Mouse (Mus musculus) kidney, embryonic 15.5 days (tissue): ENCODE measurements around the gene Cryba2. TPM values are rescaled to one million over a fixed set of nuclear protein-coding genes. Genes with fewer than 3 reads are reported as not detected.

Experiments used
- ATAC-seq: fragments of 200-750 bp; cut with Nextera tagmentation; replicated peaks from 2 replicates; pipeline ENCODE4 v1.8.0; 2017; ENCODE audit warnings: moderate TSS enrichment; ENCODE audit not compliant: low FRiP score
- H3K27ac ChIP-seq: fragments of 300-500 bp; sonication (generic); 2 replicates; pipeline ENCODE4 v1.5.1; 2015; ENCODE audit warnings: mild to moderate bottlenecking, inconsistent platforms
- H3K27me3 ChIP-seq: fragments of 300-500 bp; sonication (generic); 2 replicates; pipeline ENCODE4 v1.6.1; 2015; ENCODE audit warnings: inconsistent platforms
- H3K36me3 ChIP-seq: fragments of 300-500 bp; sonication (generic); 2 replicates; pipeline ENCODE4 v1.6.1; 2015; ENCODE audit warnings: inconsistent platforms
- H3K4me1 ChIP-seq: fragments of 300-500 bp; sonication (generic); 2 replicates; pipeline ENCODE4 v1.6.1; 2015; ENCODE audit warnings: inconsistent platforms
- H3K4me2 ChIP-seq: fragments of 300-500 bp; sonication (generic); 2 replicates; pipeline ENCODE4 v1.6.1; 2015; ENCODE audit warnings: moderate library complexity, mild to moderate bottlenecking, inconsistent platforms
- H3K4me3 ChIP-seq: fragments of 300-500 bp; sonication (generic); replicated peaks from 2 replicates; pipeline ENCODE4 v1.5.1; 2015; ENCODE audit warnings: mild to moderate bottlenecking, inconsistent platforms
- H3K9ac ChIP-seq: fragments of 300-500 bp; sonication (generic); 2 replicates; pipeline ENCODE4 v1.6.1; 2015; ENCODE audit warnings: mild to moderate bottlenecking, inconsistent platforms
- H3K9me3 ChIP-seq: fragments of 300-500 bp; sonication (generic); replicated peaks from 2 replicates; pipeline ENCODE4 v1.6.1; 2016; ENCODE audit warnings: inconsistent platforms
- WGBS: fragments of 180-500 bp; shearing (Covaris S2); methylation state at CpG from one replicate; pipeline ENCODE4 v1.1.7; 2015; ENCODE audit warnings: mixed read lengths; 5-methylcytosine and 5-hydroxymethylcytosine counted together
- polyA plus RNA-seq: library from polyadenylated mRNA; unstranded; fragments of >200 nt; fragmentation: Nextera tagmentation; extraction: Ambion mirVana; gene quantifications from 2 replicates; pipeline ENCODE4 v1.2.1, GENCODE M21; 2015

Cryba2 gene
- polyA plus RNA-seq, 1 experiment from 2014 or later = not detected

DNA sequence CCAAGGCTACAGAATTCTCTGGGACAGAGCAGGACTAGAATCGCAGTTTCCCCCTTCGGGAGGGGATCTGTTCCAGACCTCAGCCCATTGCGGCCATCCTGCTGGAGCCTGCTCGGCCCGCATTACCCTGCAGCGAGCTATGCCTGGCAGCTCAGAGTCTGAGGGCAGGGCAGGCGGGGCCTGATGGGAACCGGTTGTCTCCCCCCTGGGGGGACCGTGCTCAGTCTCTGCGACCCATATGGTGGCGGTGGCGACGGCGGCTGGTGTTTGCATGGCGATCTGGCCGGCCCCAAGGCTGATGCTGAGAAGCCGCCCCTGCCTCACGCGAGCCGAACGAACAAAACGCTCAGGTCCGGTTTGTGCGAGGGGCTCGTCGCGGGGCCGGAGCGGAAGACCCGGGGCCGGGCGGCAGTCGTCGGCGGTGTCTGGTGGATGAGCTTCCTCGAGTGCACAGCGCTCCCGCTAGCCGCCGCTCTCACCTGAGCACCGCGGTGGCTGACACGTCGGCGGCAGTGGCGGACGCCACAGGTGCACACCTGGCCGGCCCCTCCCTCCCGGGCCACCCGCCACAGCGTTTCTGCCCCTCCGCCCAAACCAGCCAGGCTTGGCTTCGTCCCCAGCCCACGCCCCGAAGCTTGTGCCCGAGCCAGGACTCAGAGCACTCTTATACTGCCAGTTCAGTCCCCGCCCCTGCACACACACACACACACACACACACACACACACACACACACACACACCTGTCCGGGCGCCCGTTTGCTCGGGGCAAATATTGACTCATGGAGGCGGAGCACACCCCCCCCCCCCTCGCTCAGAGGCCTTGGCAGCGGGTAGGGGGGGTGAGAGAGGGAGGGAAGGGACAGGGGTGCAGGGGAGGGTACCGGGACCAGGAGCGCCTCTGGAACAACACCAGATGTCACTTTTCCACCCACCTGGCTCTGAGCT is 7.7 kb upstream of the Cryba2 start:
- Histone ChIP-seq H3K36me3 (no peaks in the 10 kb centered on the region), H3K9me3 (no peaks in the 10 kb centered on the region), H3K4me2 (peak overlapping the region; percentile 67), H3K9ac (no peak overlapping the region), H3K4me1 (peaks cover 24% of the 10 kb centered on the region), H3K27ac (no peak overlapping the region), H3K4me3 (peak overlapping the region; percentile 37), H3K27me3 (peaks cover 98% of the 10 kb centered on the region)
- under 1% methylated on average over 64 of the region's 66 CpGs for WGBS
- peak; percentile 48; the same call in 1 of the 2 replicates for ATAC-seq

DNA sequence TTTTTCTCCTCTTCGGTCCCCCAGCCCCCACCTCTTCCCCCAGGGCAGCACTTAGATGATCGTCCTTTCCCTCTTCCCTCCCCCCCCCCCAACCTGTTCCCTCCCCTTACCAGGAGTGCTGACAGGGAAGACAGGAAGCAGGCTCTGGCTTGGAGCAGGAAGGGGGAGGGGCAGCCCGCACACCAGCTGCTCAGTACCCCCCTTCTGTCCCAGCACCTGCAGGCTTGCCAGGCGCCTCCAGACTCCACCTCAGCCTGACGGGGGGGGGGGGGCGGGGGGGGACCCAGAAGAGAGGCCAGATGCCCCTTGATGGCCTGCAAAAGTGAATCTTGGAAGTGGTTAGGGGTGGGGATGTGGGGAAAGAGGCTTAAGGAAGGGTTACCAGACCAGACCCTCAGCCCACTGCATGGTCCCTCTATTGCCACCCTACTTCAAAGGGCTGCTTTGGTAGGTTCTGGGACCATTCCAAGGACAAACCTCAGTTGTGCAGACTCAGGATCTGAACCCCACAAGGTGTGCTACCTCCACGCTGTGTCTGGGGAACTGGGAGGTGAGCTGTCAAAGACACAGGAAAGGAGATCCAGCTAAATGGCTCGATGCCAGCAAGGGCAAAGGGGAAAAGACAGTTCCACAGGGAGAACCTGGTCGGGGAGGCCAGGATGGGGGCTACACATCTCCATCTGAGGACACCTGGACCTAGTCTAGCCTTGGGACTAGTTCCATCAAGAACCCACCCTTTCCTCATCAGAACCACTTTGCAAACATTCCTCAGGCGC is 5.9 kb upstream of the Cryba2 start:
- peaks cover 24% of the 10 kb centered on the region for H3K4me1 ChIP-seq
- H3K9me3 ChIP-seq = no peaks in the 10 kb centered on the region
- WGBS = 11% methylated on average over 7 of the region's 10 CpGs
- H3K36me3 ChIP-seq = no peaks in the 10 kb centered on the region
- H3K27ac ChIP-seq = no peak overlapping the region
- peaks cover 100% of the 10 kb centered on the region for H3K27me3 ChIP-seq
- no peak overlapping the region for H3K9ac ChIP-seq
- no peak for ATAC-seq
- no peak overlapping the region for H3K4me2 ChIP-seq
- H3K4me3 ChIP-seq = no peak overlapping the region

DNA sequence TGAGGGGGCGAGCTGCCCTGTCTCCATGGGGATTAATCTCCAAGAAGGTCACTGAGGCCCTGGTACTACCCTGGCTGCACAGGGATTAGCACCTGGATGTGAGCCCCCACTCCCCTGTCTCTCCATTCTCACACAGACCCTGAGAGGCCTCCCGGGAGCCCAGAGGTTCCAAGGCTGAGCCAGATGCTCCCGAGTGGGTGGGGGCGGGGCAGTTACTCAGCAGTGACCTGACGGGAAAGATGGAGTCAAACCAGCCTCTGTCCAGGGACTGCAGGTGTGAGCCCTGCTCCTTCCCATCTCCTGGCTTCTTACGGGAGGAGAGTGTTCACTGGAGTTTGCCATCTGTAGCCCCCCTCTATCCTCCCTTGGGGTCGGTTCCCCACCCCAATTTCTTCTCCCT is 5.0 kb upstream of the Cryba2 start:
- Histone ChIP-seq H3K4me1 (peaks cover 29% of the 10 kb centered on the region), H3K4me3 (no peak overlapping the region), H3K36me3 (no peaks in the 10 kb centered on the region), H3K27ac (no peak overlapping the region), H3K9me3 (no peaks in the 10 kb centered on the region), H3K4me2 (no peak overlapping the region), H3K27me3 (peaks cover 100% of the 10 kb centered on the region), H3K9ac (no peak overlapping the region)
- WGBS = 3% methylated on average over 7 of the region's 7 CpGs
- ATAC-seq = no peak

DNA sequence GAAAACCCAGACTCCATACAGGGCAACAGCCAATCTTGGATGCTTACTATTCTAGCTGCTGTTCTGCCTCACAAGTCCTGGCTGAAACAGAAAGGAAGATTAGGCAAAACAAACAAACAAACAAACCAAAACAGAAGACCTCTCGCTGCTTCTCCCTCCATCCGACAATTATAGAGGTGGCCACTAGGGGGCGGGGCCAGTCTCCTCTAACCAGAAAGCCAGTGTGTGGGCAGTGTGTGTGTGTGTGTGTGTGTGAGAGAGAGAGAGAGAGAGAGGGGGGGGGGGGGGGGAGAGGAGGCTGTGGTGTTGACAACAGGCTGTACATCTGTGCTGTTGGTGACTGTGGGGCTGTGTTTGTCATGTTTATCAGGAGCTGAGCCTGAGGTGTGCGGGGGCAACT is 2.0 kb upstream of the Cryba2 start:
- peaks cover 100% of the 10 kb centered on the region for H3K27me3 ChIP-seq
- H3K27ac ChIP-seq = no peak overlapping the region
- H3K4me3 ChIP-seq = no peak overlapping the region
- no peaks in the 10 kb centered on the region for H3K9me3 ChIP-seq
- H3K4me1 ChIP-seq = peaks cover 22% of the 10 kb centered on the region
- no peaks in the 10 kb centered on the region for H3K36me3 ChIP-seq
- WGBS = 19% methylated on average over 4 of the region's 4 CpGs
- no peak overlapping the region for H3K4me2 ChIP-seq
- no peak overlapping the region for H3K9ac ChIP-seq
- no peak for ATAC-seq

DNA sequence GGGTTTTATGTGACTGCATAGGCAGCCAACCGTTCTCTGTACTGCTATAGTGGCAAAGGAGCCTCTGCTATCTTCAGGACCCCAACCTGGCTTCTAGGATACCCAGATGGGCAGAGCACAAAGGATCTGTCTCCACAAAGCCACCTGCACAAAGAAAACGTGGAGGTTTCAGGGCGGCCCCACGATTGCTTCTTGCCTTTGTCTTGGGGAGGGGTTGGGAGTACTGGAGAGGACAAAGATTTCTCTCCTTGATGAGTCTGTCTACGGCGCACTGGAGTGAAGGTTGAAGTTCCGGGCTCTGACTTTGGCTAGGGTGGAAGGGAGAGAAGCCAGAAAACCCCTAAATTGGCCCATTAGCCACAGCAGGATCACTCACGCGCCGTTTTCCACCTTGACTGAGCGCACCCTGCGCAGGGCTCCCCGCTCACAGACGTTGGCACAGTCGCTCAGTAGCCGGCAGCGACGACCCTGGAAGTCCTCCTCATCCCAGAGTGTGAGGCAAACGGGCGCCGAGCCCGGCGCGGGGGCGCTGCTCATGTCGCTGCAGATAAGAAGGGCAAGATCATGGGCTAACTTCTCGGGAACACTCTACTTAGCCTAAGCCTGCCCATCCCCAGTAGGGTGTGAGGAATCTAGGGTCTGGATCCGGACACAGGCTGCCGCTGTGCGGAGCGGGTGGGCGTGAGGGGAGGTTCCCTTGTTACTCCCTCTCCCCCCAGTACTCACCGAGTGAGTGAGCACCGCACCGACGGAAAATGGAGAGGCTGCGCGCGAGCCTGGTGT is 401 bp downstream of the Cryba2 start:
- no peak for ATAC-seq
- WGBS = under 1% methylated on average over 39 of the region's 39 CpGs
- no peak overlapping the region for H3K27ac ChIP-seq
- H3K27me3 ChIP-seq = peaks cover 96% of the 10 kb centered on the region
- no peaks in the 10 kb centered on the region for H3K36me3 ChIP-seq
- H3K4me2 ChIP-seq = peak overlapping the region; percentile 22
- peaks cover 10% of the 10 kb centered on the region for H3K4me1 ChIP-seq
- H3K9ac ChIP-seq = no peak overlapping the region
- no peaks in the 10 kb centered on the region for H3K9me3 ChIP-seq
- H3K4me3 ChIP-seq = peak overlapping the region; percentile 13; the same call in 1 of the 2 replicates

DNA sequence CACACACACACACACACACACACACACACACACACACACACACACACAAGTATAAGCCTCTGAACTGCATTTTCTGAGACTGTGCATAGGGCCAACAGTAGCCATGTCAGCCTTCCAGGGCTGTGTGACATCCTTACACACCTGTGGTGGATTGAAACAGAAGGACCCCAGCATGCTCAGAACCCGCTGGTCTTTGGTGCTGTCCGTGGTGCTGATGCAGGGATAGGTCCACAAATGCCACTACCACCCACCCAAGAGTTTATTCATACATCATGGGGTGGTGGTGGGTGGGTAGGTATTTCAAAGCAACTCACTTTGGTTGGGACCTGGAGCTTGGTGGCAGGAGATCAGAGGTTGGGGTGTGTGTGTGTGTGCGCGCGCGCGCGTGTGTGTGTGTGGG is 1.4 kb downstream of the Cryba2 start:
- H3K4me2 ChIP-seq = no peak overlapping the region
- no peaks in the 10 kb centered on the region for H3K9me3 ChIP-seq
- no peak overlapping the region for H3K9ac ChIP-seq
- H3K27ac ChIP-seq = no peak overlapping the region
- 0% methylated on average over 8 of the region's 8 CpGs for WGBS
- H3K36me3 ChIP-seq = no peaks in the 10 kb centered on the region
- peaks cover 96% of the 10 kb centered on the region for H3K27me3 ChIP-seq
- H3K4me1 ChIP-seq = peaks cover 10% of the 10 kb centered on the region
- ATAC-seq = no peak
- no peak overlapping the region for H3K4me3 ChIP-seq

DNA sequence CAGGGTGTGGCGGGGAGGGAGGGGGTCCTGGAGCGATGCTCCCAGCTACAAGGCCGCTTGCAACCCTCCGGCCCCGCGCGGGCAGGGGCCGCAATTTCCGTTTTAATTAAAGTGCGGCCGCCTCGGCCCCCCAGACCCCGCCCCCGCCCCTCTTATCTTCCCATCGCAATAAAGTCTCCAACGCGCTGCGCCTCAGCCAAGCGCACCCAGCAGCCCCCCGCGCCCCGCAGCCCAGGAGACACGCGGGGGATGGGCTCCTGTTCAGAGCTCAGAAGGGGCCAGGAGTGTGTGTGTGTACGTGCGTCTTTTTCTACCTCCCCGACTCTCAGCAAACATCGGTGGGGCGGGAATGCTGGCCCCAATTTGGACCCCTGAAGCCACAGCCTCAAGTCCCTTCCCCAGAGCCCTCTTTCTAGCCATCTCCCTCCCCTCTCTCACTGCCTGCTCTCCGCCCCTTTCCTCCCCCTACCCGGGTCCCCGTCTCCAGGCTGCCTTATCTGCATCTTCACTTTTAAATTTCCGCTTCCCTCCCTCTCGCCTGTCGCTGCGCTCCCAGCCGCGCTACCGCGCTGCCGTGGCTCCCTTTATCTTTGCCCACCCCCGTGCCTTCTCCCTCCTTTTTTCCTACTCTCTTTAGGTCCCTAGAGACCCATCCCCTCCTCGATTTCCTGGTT is 7.4 kb downstream of the Cryba2 start, which contains the start of gene Fev:
Gene Fev (minus strand): TSS at position 51 of the 674 bp plus-strand sequence.
- ATAC-seq = no peak
- peaks cover 96% of the 10 kb centered on the region for H3K27me3 ChIP-seq

DNA sequence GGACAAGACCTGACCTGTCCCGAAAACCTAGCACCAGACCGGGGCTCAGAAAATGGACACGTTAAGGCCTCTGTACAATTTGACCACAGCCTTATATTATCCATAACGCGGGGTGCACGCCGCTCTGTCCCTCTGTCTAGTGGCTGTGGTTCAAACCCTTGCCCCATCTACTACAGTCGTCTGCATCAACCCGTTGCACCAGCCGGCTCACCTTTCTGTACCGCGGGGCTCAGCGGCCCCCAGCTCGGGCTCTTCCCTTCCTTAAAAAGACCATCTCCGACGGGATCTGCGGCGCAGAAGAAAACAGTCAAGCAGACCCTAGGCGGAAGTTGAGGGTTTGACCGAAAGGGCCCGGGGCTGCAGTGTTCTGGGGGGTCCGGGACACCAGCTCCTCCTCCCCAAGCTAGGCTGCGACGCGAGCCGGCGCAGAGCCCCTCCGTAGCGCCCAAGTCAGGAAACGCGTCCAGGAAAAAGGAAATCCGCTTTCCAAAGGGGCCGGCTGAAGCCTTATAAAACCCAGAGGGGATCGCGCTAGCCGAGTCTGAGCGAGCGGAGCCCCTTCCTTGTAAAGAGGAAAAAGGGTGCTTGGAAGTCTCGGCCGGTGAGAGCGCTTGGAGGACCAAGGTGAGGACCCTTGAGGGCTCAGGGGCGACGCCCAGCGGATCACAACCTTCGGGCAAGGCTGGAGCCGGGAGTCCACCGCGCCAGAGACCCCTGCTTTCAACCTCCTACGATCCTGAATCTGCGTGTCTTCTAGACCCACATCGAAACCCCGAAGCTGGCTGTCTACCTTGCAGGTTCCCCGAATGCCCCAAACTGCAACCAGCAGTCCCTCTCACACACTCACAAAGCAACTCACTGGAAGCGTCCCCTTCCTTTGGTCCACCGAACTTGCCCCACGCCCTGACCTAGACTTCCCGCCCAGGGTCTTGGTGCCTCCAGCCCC is 8.5 kb downstream of the Cryba2 start:
- no peak overlapping the region for H3K27ac ChIP-seq
- H3K4me3 ChIP-seq = peak overlapping the region; percentile 39
- 0 out of 2 replicates have a peak overlapping the region, but pooled peaks have one; percentile 21 for H3K9ac ChIP-seq
- ATAC-seq = no peak
- no peaks in the 10 kb centered on the region for H3K9me3 ChIP-seq
- peak overlapping the region; percentile 67 for H3K4me2 ChIP-seq
- peaks cover 33% of the 10 kb centered on the region for H3K4me1 ChIP-seq
- H3K27me3 ChIP-seq = peaks cover 94% of the 10 kb centered on the region
- no peaks in the 10 kb centered on the region for H3K36me3 ChIP-seq
- under 1% methylated on average over 57 of the region's 57 CpGs for WGBS

More for the DNA sequence above, 7.4 kb downstream of the Cryba2 start, which contains the start of gene Fev:
- Histone ChIP-seq H3K27ac (no peak within 1 kb of the TSS), H3K9me3 (no peaks in the 10 kb centered on the region), H3K4me3 (peak within 1 kb of the TSS; percentile 39), H3K36me3 (no peaks in the 10 kb centered on the region), H3K4me2 (peak within 1 kb of the TSS; percentile 67), H3K9ac (0 out of 2 replicates have a peak within 1 kb of the TSS, but pooled peaks have one; percentile 21), H3K4me1 (peaks cover 33% of the 10 kb centered on the region)
- WGBS = under 1% methylated on average over 40 of the region's 43 CpGs

DNA sequence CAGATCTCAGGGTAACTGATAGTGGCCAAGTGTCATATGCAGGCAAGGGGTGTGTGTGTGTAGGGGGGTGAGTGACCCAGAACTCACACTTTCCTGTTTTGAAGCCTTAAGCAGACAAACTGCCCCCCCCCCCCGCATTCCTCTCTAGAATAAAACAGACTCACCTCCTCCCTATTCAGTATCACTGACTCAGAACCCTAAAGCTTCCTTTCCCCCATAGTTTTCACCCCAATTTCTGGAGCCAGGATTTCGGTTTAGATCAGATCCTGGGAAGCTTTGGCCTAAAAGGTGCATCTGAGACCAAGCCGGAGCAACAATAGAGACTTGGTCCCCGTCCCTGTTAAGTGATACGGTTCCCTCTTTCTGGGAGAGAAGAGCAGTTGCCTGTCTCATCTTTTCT is 9.5 kb downstream of the Cryba2 start:
- no peak for ATAC-seq
- Histone ChIP-seq H3K27me3 (peaks cover 97% of the 10 kb centered on the region), H3K4me2 (no peak overlapping the region), H3K9me3 (no peaks in the 10 kb centered on the region), H3K36me3 (no peaks in the 10 kb centered on the region), H3K4me1 (peaks cover 33% of the 10 kb centered on the region), H3K9ac (no peak overlapping the region), H3K4me3 (no peak overlapping the region), H3K27ac (no peak overlapping the region)
- WGBS = 7% methylated on average over 5 of the region's 5 CpGs

DNA sequence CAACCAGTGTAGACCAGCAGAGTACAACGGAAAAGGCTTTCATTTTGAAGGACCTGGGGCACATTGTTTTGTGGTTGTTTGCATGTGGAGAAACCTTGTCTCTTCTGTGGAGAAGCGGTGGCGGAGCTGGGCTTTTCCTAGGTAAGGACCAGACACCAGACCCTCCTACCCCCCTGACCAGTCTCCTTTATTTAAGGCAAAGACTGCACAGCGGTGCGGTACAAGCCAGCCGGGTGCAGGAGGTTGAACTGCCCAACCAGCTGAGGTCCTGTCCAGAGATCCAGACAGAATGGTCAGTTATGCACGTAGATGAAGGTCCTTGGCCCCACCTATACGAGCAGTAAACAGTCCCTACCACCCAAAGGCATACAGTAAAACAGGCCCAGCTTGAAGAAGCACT is 10.1 kb downstream of the Cryba2 start:
- WGBS = 3% methylated on average over 8 of the region's 8 CpGs
- H3K9ac ChIP-seq = no peak overlapping the region
- peak overlapping the region; percentile 41 for H3K4me3 ChIP-seq
- no peaks in the 10 kb centered on the region for H3K9me3 ChIP-seq
- H3K4me1 ChIP-seq = peaks cover 33% of the 10 kb centered on the region
- H3K4me2 ChIP-seq = peak overlapping the region; percentile 63
- ATAC-seq = no peak
- peaks cover 97% of the 10 kb centered on the region for H3K27me3 ChIP-seq
- H3K27ac ChIP-seq = no peak overlapping the region
- H3K36me3 ChIP-seq = no peaks in the 10 kb centered on the region
